Mouse (Mus musculus): ENCODE measurements around the gene Safb2.

DNA sequence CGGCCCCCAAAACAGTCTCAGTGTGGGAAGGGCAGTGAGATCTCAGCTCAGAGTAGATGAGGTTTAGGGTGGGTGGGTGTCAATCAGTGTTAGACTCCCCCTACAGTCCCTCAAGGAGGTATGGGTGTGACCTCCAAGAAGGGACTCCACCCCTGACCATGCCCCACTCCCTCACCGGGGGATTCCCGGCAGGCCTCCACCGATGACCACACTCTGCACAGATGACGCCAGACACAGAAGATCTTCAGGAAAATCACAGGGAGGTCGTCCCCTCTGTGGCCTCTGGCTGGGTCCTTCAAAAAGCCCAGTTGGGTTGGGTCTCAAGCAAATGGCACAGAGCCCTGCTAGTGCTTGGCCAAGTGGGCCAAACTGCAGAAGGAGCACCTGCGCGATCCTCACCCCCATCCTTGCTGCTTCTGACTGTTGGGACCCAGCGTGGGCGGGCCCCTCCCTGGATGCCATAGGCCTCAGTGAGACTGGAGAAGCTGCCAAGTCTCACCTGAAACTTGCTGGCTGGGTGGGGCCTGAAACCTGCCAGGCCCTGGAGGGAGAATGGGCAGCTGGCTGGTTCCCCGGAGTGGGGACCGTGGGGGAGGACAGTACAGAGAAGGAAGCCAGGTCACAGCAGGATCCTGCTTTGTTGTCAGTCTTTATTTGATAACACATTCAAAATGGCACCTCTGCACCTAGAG lies 33.5 kb downstream of the Safb2 start:
- TF ChIP-seq CTCF (IDR thresholded peaks at IDR 0.05; ENCODE audit: low read depth) (no peak), EP300 (IDR thresholded peaks at IDR 0.05; ENCODE audit: low read depth) (no peak)

Measured in heart, postnatal 0 days (tissue).